ENCODE assay signal across 13 mouse cellular contexts in the genomic region with DNA sequence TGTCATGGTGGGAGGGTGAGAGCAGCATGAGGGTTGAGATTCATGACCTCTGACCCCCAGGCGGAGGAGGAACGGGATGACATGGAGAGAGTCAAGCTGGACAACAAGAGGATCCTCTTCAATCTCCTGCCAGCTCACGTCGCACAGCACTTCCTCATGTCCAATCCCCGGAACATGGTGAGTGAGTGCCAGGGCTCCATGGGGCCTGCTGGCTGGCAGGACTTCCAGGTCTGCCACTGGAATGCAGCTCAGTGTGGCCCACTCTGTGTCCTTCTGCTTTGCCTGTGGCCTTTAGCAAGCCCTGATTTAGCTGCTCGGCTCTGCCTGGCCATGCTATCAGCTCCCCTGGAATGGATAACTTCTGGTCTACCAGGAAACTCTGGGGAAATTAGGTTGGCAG. TPM values are rescaled to one million over a fixed set of nuclear protein-coding genes. Genes with fewer than 3 reads are reported as not detected.
DNase-seq lines count a peak whose midpoint lies in the region; ATAC-seq and TF ChIP-seq lines count a peak whose summit lies in the region.
"Had no signal": no experiment of that assay in that cellular context is flagged by ENCODE, and none has a peak within 500 bp of the region (broad histone marks: within the 10 kb centered on the region; RNA-seq: fewer than 3 reads in every experiment).

No protein-coding gene starts in this region.

- no peaks in the 10 kb centered on the region for H3K36me3 ChIP-seq in hindbrain, embryonic 10.5 days
- no peaks in the 10 kb centered on the region for H3K36me3 ChIP-seq in hindbrain, embryonic 12.5 days
- no peaks in the 10 kb centered on the region for H3K36me3 ChIP-seq in neural tube, embryonic 13.5 days
- no peaks in the 10 kb centered on the region for H3K36me3 ChIP-seq in limb, embryonic 14.5 days (ENCODE audit: control insufficient read depth, insufficient read depth, low read length)

- WGBS in hindbrain, embryonic 10.5 days = 73% methylated on average over 6 of the region's 6 CpGs
- 68% methylated on average over 6 of the region's 6 CpGs for WGBS in hindbrain, embryonic 12.5 days
- WGBS in neural tube, embryonic 13.5 days = 79% methylated on average over 6 of the region's 6 CpGs
- 81% methylated on average over 6 of the region's 6 CpGs for WGBS in limb, embryonic 14.5 days

- H3K4me2 ChIP-seq in hindbrain, embryonic 12.5 days (replicated peaks) = no peak overlapping the region
- H3K4me2 ChIP-seq in neural tube, embryonic 13.5 days = no peak overlapping the region
- no peak overlapping the region for H3K4me2 ChIP-seq in limb, embryonic 14.5 days (replicated peaks; ENCODE audit: low read depth, low read length, severe bottlenecking)

- no peak for DNase-seq in hindbrain, embryonic 10.5 days (ENCODE audit: low spot score)
- no peak for DNase-seq in neural tube, embryonic 10.5 days (ENCODE audit: extremely low spot score, low spot score)
- DNase-seq in limb, embryonic 14.5 days (ENCODE audit: low spot score) = no peak
- DNase-seq in spleen, postnatal 4 days (ENCODE audit: low spot score in 2 of 2) = no peak
- DNase-seq in adrenal gland, postnatal 10 days = no peak
- DNase-seq in right cerebral cortex, adult 18-20 months = no peak

- no peak for TF ChIP-seq POLR2A in limb, embryonic 14.5 days (IDR thresholded peaks at IDR 0.05; ENCODE audit: borderline replicate concordance, extremely low read depth, insufficient read depth, insufficient read length)

- H3K9me3 ChIP-seq in hindbrain, embryonic 10.5 days = no peaks in the 10 kb centered on the region
- no peaks in the 10 kb centered on the region for H3K9me3 ChIP-seq in hindbrain, embryonic 12.5 days (replicated peaks)
- H3K9me3 ChIP-seq in neural tube, embryonic 13.5 days = no peaks in the 10 kb centered on the region
- H3K9me3 ChIP-seq in limb, embryonic 14.5 days (ENCODE audit: control insufficient read depth, low read length) = no peaks in the 10 kb centered on the region

- H3K9ac ChIP-seq in hindbrain, embryonic 12.5 days = no peak overlapping the region
- H3K9ac ChIP-seq in neural tube, embryonic 13.5 days = no peak overlapping the region
- no peak overlapping the region for H3K9ac ChIP-seq in limb, embryonic 14.5 days (ENCODE audit: low read depth, low read length, severe bottlenecking)

- H3K4me3 ChIP-seq in hindbrain, embryonic 10.5 days = no peak overlapping the region
- H3K4me3 ChIP-seq in hindbrain, embryonic 12.5 days = no peak overlapping the region
- no peak overlapping the region for H3K4me3 ChIP-seq in neural tube, embryonic 13.5 days
- no peak overlapping the region for H3K4me3 ChIP-seq in limb, embryonic 14.5 days (replicated peaks; ENCODE audit: low read length)
- H3K4me3 ChIP-seq: myocyte had no signal

- H3K27ac ChIP-seq in hindbrain, embryonic 10.5 days = peak overlapping the region; percentile 79; the same call in 1 of the 2 replicates
- H3K27ac ChIP-seq in hindbrain, embryonic 12.5 days = no peak overlapping the region; the same call in 1 of the 2 replicates
- H3K27ac ChIP-seq in neural tube, embryonic 13.5 days (replicated peaks) = 0 out of 2 replicates have a peak overlapping the region, but pooled peaks have one; percentile 38
- H3K27ac ChIP-seq in limb, embryonic 14.5 days (replicated peaks; ENCODE audit: low read depth, low read length) = peak overlapping the region; percentile 68

- no peak for ATAC-seq in hindbrain, embryonic 12.5 days (ENCODE audit: low FRiP score)
- no peak for ATAC-seq in neural tube, embryonic 13.5 days (ENCODE audit: low read depth)
- no peak for ATAC-seq in limb, embryonic 14.5 days (ENCODE audit: low FRiP score, low read depth)

- no peaks in the 10 kb centered on the region for H3K27me3 ChIP-seq in hindbrain, embryonic 10.5 days (ENCODE audit: insufficient read depth, poor library complexity, severe bottlenecking)
- no peaks in the 10 kb centered on the region for H3K27me3 ChIP-seq in hindbrain, embryonic 12.5 days
- no peaks in the 10 kb centered on the region for H3K27me3 ChIP-seq in neural tube, embryonic 13.5 days
- no peaks in the 10 kb centered on the region for H3K27me3 ChIP-seq in limb, embryonic 14.5 days (ENCODE audit: control insufficient read depth, insufficient read depth, low read length)

- peaks cover 18% of the 10 kb centered on the region for H3K4me1 ChIP-seq in hindbrain, embryonic 10.5 days (replicated peaks)
- H3K4me1 ChIP-seq in hindbrain, embryonic 12.5 days = peaks cover 8% of the 10 kb centered on the region
- H3K4me1 ChIP-seq in neural tube, embryonic 13.5 days (replicated peaks) = peaks cover 27% of the 10 kb centered on the region
- H3K4me1 ChIP-seq in limb, embryonic 14.5 days (ENCODE audit: control insufficient read depth, insufficient read depth, low read length) = peaks cover 15% of the 10 kb centered on the region

RNA-seq across cellular contexts. Expression of gene Gm11985, which starts 28.2 kb away (rescaled TPM):
- polyA plus RNA-seq in hindbrain, embryonic 10.5 days (2016; fragmentation: Nextera tagmentation; extraction: Ambion mirVana) = not detected in 2 replicates
- not detected in 2 replicates for polyA plus RNA-seq in hindbrain, embryonic 12.5 days (2016; fragmentation: Nextera tagmentation; extraction: Ambion mirVana)
- not detected in 2 replicates for polyA plus RNA-seq in neural tube, embryonic 13.5 days (2015; fragmentation: Nextera tagmentation; extraction: Ambion mirVana)
- 0.06 and 0.14 TPM in 2 replicates for polyA plus RNA-seq in limb, embryonic 14.5 days (2012; rRNA removed)
- polyA plus RNA-seq in limb, embryonic 14.5 days (2014; fragmentation: Nextera tagmentation; extraction: Ambion mirVana) = not detected in 2 replicates
- total RNA-seq in adrenal gland, postnatal 10 days (2021) = not detected
- total RNA-seq: CH12.LX; left cerebral cortex, adult 18-20 months had no signal
- polyA plus RNA-seq: heart, embryonic 14.5 days; myocyte; spleen, adult 2 months had no signal

RNA-seq across cellular contexts. Expression of gene Igfbp1, which starts 37.4 kb away (rescaled TPM):
- 0.16 TPM in 1 of 2 replicates, not detected in the other for polyA plus RNA-seq in hindbrain, embryonic 10.5 days (2016; fragmentation: Nextera tagmentation; extraction: Ambion mirVana)
- polyA plus RNA-seq in hindbrain, embryonic 12.5 days (2016; fragmentation: Nextera tagmentation; extraction: Ambion mirVana) = 0.18 and 0.50 TPM in 2 replicates
- 0.32 and 0.38 TPM in 2 replicates for polyA plus RNA-seq in neural tube, embryonic 13.5 days (2015; fragmentation: Nextera tagmentation; extraction: Ambion mirVana)
- polyA plus RNA-seq in limb, embryonic 14.5 days (2012; rRNA removed) = 1.4 and 2.0 TPM in 2 replicates
- polyA plus RNA-seq in limb, embryonic 14.5 days (2014; fragmentation: Nextera tagmentation; extraction: Ambion mirVana) = 1.6 and 1.7 TPM in 2 replicates
- 100 to 1,000 TPM; 133 to 360 TPM for total RNA-seq in adrenal gland, postnatal 10 days (2021)
- total RNA-seq: CH12.LX; left cerebral cortex, adult 18-20 months had no signal
- polyA plus RNA-seq: heart, embryonic 14.5 days; myocyte; spleen, adult 2 months had no signal

RNA-seq across cellular contexts. Expression of gene Igfbp3, which starts 53.6 kb away (rescaled TPM):
- polyA plus RNA-seq in hindbrain, embryonic 10.5 days (2016; fragmentation: Nextera tagmentation; extraction: Ambion mirVana) = 12.5 and 13.0 TPM in 2 replicates
- 26.2 and 43.9 TPM in 2 replicates for polyA plus RNA-seq in hindbrain, embryonic 12.5 days (2016; fragmentation: Nextera tagmentation; extraction: Ambion mirVana)
- 20.6 and 27.6 TPM in 2 replicates for polyA plus RNA-seq in neural tube, embryonic 13.5 days (2015; fragmentation: Nextera tagmentation; extraction: Ambion mirVana)
- 277 and 285 TPM in 2 replicates for polyA plus RNA-seq in limb, embryonic 14.5 days (2012; rRNA removed)
- 191 and 214 TPM in 2 replicates for polyA plus RNA-seq in limb, embryonic 14.5 days (2014; fragmentation: Nextera tagmentation; extraction: Ambion mirVana)
- total RNA-seq in adrenal gland, postnatal 10 days (2021) = 10 to 100 TPM; 51.9 to 77.2 TPM
- total RNA-seq: CH12.LX had no signal
